Mouse (Mus musculus): Measurements from ENCODE around the gene Krt1.

Gene Krt1

DNA sequence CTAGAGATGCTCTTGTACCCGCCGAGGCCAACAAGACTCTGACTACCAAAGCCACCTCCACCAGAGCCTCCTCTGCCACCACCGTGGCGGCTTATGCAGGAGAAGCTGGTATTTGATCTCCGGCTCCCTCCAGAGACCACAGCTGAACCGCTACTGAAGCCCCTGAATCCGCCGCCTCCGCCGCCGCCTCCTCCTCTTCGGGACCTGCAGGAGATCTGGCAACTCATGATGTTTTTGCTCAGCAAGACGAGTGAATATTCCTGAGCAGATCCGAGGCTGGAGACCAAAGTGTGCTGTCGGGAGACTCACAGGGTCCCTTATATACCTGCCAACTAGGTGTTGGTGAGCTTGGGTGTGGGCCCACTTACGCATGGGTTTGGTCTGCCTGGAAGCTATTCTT is 32.7 kb downstream of the Krt1 start, which contains the start of gene Krt2:
Krt2 (minus strand) TSS at position 295 of the 400 bp plus-strand sequence.
- DNase-seq (ENCODE audit: extremely low spot score, low read depth, low spot score), result no peak

DNA sequence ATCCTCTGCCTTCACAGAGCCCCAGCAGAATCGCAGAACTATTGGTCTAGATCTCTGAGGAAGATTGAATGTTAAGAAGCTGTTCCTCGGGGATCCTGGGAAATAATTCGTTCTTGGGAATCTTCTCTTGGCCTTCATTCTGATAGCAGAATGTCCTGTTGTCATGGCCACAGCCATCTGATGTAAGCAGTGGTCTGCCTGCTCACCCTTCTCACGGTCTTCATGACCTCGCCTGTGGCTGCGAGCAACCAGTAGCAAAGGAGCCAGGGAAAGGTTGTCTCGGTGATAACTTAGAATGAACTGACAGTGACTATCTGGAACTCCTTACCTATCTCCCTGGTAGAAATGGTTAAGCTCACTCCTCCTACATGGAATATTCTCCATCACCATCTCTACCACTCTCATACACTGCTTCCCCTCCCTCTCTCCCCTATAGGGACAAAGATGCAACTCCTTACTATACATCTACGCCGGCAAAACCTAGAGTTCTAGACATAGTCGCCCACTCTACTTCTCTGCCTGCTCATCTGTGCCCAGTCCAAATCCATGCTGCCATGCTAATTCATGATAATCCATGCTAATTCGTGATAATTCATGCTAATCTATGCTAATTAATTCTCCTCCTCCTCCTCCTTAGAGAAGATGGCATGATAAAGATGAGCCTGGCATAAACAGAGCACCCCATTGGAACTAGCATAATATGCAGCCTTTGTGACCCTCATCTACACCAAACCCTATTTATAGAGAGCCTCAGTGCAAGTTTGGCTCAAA is 47.4 kb downstream of the Krt1 start:
- DNase-seq (ENCODE audit: extremely low spot score, low read depth, low spot score), result no peak

DNA sequence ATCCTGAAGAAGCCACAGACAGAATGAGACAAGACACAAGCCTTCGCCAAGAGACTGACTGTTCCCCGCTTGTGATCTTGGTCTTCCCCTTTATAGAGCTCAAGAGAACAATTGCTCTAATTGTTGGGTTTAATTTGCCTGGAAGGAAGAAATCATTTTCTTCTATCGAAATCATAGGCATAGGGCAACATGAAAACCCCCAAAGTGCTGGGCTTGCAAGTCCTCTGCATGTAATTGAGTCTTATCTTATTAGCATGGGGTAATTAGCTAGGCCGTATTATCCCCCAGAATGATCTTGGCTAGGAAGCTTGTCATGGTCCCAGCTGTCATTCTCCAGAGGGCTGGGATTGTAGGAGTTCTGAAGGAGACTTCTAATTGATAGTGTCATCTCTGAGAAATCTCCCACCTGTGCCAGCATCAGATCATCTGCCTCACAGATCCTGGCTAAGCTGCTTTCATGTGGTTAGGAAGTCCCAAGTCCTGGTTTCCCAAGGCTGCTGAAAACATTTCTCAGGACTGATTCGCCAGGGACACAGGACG is 48.2 kb downstream of the Krt1 start, which contains the start of gene Krt73:
Krt73 (minus strand) TSS at position 51 of the 540 bp plus-strand sequence.
- no peak for DNase-seq (ENCODE audit: extremely low spot score, low read depth, low spot score)
